Mouse (Mus musculus) heart, postnatal 0 days (tissue): ENCODE measurements at regions not wholly inside any gene's neighbourhood (a gene's known extent, or its start where the extent isn't known, plus 50 kb on each side); places are given as distances from the start of the nearest gene placed in this dataset.

Source experiments
- CTCF ChIP-seq: IDR thresholded peaks from 2 replicates; pipeline ENCODE4 v1.5.1; 2016; ENCODE audit warnings: antibody characterized with exemption, control low read depth, low read depth
- EP300 ChIP-seq: IDR thresholded peaks from 2 replicates; pipeline ENCODE4 v1.6.1; 2016; ENCODE audit warnings: antibody characterized with exemption, low read depth

DNA sequence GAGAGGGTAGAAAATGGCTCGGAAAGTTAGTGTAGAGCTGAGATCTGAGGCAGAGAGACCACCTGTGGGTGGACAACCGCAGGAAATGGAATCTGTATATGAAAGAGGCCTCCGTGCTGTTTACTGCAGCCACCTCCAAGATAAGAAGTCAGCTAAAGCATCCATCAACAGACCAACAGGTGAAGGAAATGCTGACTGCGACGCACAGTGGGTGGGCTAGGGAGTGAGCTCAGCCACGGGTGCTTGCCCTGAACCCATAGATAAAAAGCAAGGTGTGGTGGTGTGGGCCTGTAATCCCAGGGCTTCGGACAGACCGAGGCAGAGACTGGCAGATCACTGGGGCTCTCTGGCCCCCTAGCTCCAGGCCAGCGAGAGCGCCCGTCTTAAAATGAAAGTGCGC lies 83.0 kb upstream of the Tle3 start:
- TF ChIP-seq CTCF (no peak), EP300 (no peak)
